Mouse (Mus musculus) regulatory T cell (primary cell): ENCODE results near the gene Eif4g3.
"Not testable (repeated sequence)": the region's sequence is repeated elsewhere in the genome, so short reads cannot be mapped to it uniquely, and the experiment has no call there.

Experiments
- in situ Hi-C: fragments of 300-600 bp; cut with MboI, MseI; formaldehyde crosslinking; loops from one replicate; pipeline ENCODE4 v1.15.1; 2025; ENCODE audit warnings: high pct_unique_total_duplicates

Gene Eif4g3

DNA sequence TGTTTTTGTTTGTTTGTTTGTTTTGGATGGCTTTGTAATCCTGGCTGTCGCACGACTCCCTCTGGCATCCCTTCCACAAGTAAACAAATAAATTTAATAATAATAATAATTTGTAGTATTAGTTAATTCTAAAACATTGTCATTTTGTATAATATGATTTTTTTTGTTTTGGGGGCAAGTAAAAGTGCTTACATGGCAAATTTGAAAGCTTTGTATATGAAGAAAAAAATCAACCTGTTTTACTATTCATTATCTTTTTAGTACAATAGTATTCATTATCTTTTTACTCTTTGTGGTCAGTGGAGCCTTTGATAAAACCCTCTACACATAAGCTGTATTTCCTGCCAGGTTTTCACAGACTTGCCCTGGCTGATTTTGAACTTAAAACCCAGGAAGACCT is 29.9 kb downstream of the Eif4g3 start:
- in situ Hi-C loops: no loop called here

DNA sequence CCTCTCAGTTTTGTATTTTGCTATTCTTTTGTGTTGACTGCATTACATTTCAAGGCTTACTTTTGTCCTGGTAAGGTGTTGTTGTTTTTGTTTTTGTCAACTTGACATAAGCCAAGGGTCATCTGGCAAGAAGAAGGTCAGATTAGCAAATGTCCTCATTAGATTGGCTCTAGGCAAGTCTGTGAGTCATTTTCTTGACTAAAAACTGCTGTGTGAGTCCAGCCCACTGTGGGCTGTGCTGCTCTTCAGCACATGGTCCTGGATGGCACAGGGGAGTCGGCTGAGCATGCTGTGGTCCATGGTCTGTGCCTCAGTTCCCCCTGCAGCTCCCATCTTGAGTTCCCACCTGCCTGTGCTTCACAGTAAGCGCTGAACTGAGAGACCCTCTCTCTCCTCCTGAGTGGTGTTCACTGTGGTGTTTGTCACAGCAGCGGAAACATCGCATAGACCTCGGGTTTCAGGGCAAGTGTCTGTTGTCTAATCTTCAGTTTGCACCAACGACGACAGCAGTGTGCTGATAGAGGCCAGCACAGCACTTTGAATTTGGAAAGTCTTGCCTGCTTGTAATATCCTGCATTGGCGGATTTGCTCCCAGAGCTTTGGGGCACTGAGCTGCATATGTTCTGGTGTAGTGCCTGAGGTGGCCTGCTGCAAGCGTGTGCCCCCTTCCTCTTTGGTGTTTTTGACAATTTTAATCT is 30.7 kb downstream of the Eif4g3 start:
- in situ Hi-C loops: no loop called here

DNA sequence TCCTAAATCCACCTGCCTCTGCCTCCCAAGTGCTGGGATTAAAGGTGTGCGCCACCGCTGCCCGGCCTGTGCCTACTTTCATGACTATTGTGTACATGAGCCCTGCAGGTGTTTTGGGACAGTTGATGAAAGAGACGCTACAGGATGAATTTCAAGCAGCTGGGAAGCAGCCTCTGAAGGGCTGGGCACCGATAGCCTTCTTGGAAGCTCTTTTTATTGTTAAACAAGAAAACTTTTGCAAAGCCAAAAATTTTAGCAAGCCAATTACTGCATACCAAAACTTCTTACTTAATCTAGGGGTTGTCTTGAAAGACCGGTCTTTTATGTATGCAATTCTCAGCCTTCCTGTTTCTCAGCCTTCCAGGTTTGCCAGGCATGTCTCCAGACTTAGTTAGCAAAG is 36.3 kb downstream of the Eif4g3 start:
- in situ Hi-C loops: no loop called here

DNA sequence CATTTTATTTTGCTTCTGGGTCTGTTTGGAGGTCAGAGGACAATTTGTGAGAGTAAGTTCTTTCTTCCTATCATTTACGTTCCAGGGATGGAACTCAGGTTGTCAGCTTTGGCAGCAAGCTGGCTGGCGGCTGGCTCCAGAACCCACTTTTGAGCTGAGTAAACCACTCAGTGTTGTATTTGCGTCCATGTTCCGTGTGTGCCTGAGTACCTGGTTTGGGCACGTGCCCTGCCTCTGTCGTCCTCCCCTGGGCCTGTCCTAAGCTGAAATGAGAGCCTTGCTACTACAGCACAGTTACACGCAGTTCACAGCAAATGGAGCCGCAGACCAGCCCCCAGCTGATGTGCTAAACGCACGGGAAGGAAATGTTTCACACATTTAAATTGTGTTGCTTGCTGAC is 39.0 kb downstream of the Eif4g3 start:
- in situ Hi-C loops: no loop called here

DNA sequence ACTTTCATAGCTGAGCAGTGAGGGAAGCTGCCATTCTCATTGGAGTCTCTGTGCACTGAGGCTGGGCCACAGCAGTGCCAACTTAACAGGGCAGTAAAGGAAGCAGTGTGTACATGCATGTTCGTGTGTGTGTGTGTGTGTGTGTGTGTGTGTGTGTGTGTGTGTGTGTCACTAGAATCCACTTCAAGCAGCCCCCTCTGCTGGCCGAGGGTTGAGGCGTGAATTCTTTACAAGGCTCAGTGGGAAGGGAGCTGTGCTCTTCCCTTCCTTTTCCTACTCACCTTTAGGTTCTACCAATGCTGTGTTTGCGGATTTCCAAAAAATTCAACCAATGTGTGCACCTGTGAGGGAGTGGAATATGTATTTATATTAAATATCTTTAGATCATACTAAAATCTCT is 41.0 kb downstream of the Eif4g3 start:
- in situ Hi-C loops: no loop called here

DNA sequence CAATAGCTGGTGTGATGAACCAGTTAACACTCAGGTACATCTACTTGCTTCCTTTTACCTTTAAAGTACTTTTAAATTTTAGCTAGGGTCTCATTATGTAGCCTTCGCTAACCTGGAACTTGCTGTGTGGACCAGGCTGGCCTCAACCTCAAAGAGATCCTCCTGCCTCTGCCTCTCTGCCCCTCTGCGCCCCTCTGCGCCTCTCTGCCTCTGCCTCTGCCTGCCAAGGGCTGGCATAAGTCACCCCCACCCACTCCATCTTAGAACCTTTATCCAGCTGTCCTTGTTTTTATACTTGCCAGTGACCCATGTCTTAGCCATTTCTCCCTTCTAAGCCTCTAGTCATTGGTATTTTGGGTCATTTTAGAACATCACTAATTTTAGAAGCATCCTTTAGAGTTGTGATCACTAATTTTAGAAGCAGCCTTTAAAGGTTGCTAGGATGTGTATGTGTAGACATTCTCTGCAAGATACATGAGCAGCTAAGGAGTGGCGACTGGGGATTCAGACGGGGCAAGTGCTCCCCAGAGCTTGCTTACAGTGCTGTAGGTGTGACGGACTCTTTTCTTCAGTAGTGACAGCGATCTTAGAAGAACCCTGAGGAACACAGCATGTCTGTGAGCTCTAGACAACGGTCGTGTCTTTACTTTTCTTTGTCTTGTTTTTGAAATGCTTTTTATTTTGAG is 42.8 kb downstream of the Eif4g3 start:
- in situ Hi-C loops: no loop called here

DNA sequence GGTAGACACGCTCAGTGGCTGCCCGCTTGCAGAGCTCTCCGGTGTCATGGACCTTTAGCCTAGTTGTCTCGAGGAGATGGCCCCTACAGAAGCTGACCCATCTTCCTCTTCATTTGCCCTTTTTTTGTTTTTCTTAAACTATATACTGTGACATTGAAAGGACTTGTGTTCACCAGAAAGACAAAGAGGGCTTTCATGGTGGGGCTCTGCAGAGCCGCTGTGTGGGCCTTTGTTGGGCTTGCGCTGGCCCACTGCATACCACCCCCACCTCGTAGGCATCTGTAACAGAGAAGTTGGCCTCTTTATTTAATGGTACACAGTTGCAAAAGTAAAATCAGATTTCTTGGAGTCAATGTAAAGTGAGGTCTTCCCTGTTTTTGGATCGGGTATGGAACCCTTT is 44.3 kb downstream of the Eif4g3 start:
- in situ Hi-C loops: no loop called here

DNA sequence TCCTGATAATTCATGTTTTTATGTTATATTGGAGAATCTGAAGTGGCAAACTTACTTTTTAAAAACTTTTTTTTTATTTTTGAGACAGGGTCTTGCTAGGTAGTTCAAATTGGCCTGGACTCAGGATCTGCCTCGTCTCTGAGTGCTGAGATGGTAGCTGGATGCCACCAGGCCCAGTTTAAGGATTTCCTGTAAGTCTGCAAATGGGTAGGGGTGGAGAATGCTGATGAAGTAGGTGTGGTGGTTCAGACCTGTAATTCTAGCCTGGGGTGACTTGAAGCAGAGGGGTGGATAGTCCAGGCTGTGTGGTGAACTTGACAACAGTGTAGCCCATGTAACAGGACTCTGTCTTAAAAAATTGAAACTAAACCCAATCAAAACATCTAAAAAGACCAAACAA is 45.1 kb downstream of the Eif4g3 start:
- in situ Hi-C loops: no loop called here

DNA sequence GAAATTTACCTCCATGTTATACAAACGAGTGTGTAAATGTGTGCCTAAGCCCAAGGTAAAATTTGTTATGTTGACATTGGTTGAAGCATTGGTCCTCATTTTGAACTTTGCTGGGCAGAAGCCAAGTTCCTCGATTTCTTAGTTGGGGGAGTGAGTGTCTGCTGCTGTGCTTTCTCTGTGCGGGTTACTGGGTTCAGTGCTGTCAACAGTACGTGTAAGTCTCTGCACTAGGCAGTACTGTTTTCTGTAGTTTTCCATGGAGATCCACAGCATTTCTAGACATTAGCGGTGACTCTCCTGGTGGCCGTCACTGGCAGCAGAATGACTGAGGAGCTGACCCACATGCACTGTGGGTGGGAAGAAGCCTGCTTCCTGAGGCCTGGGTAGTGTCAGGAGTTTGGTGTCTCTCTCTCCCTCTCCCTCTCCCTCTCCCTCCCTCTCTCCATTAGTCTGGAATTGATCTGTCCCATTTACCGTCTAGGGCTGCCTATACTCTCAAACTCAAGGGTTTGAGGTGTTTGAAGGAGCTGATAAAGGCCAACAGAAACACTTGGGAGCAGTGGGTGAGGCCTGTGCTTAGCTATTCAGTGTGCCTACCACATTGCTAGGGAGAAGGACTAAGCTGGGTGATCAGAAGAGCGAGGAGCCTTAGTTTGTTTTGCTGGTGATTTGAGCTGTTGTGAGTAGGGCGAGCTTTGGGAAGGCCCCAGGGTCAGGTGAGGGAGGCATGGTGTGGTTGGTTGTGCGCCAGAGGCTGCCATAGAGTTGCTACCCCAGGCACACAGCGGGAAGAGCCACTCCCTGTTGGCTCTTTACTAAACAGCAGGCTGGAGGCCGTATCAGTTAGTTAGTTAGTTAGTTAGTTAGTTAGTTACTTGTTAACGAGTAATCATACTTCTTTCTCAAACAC is 45.8 kb downstream of the Eif4g3 start:
- in situ Hi-C loops: no loop called here

DNA sequence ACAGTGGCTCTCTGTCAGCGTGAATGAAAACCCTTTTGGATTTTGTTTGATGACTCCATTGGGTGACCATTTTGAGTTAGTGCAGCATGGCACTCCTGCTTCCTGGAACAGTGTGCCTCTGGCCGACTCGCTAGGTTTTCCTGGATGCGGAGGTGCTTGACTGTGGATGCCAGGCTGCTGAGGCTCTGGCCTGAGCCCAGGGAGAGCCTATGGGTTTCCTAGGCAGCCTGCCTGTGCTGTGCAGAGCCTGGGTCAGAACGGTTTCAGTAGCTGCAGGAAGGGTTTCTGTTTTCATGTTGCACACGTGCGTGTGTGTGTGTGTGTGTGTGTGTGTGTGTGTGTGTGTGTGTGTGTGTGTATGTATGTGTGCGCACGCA is 46.4 kb downstream of the Eif4g3 start:
- in situ Hi-C loops: no loop called here

DNA sequence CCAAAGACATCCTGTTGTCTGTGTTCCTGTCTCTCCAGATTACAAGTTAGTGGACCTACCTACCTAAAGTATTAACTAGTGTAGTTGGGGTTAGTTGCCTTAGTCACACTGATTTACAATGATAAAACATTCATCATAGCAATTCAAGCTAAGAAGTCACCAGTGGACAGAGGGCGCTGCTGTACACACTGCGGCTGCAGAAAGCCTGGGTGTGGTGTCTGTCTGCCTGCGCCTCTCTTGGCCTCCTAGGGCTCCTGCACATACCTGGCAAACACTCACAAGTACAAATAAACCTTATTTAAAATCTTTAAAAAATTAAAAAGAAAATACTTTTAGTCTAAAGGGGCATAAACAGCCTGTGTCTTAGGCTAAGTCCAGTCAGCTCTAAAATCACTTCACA is 47.8 kb downstream of the Eif4g3 start:
- in situ Hi-C loops: no loop called here

DNA sequence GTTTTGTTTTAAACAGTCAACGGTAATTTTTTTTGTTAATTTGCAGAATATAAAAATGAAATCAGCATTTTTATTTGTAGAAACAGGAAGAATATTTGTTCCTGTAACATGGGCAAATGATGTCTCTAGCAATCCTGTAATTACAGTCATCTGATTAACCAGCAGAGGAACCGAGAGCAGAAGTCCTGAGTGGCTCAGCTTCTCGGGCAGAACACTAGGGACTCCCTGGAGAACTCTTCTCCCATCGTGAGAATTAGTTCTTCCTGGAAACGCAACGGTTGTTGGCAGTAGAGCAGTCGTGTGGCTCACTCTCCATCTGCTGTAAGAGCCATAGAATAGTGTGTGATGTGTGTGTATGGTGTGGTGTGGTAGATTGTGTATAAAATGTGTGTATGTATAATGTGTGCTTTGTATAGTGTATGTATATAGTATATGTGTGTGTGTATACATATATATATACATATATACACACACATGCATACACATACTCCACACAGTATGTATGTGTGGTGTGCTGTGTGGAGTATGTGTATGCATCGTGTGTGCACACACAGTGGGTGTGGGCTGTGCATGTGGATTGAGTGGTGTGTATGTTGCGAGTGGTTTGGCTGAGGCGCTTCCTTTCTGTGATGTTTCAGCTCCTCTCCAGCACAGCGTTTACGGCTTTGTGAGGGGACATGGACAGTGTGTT is 48.9 kb downstream of the Eif4g3 start:
- in situ Hi-C loops: no loop called here

DNA sequence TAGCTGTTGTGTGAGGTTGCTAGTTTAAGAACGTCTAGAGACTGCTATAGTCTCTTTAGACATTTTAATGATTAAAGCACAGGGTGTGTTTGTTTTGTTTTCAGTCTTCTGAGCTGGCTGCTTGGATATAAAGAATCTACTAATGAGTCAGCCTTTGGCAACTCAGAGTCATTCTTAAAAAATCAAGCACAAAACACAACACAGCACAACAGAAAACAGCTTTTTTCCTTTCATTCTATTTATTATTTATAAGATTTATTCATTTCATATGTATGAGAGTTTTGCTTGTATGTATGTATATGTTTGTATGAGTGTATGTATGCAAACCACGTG is 49.4 kb downstream of the Eif4g3 start:
- in situ Hi-C loops: no loop called here

DNA sequence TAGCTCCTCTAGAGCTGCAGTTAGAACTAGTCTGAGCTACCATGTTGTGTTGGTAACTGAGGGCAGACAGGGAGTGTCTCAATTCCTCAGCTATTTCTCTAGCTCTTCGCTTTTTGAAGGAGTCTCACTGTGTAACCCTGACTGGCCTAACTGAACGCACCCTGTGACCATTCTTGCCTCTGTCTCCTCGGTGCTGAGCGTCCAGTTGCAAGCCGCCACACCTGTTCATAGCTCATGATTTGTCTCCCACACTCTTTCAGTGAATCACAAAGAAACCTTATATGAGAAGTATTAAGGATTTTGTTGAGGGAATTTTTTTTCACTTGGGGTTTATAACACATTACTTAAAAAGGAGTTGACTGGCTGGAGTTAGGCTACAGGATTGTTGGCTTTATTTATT is 49.8 kb downstream of the Eif4g3 start:
- in situ Hi-C loops: no loop called here

DNA sequence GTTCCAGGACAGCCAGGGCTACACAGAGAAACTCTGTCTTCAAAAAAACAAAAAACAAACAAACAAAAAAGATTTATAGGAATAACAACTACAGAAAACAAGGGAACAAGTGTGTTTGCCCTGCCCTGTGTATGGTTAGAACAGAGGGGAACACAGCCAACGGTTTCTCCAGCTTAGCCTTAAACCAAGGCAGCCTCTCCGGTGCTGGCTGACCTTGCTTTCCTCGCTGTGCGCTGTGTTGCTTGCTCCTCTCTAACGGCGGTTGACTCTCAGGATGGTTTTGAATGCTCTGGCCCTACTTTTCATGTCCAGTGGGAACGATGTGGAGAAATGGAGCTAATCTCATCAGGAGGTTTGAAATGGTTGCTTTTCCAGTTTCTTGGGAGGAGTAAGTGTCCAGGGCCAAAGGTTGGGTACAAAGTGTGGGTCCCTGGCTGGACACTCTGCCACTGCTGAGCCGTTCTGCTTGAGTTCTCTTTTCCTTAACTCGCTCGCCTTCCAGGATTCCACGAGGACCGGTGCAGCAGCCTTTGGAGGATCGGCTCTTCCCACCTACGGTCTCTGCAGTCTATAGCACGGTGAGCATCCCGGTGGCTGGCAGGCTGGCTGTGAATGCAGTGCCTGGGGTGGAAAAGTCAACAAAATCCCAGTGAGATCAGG is 52.1 kb downstream of the Eif4g3 start:
- in situ Hi-C loops: no loop called here

DNA sequence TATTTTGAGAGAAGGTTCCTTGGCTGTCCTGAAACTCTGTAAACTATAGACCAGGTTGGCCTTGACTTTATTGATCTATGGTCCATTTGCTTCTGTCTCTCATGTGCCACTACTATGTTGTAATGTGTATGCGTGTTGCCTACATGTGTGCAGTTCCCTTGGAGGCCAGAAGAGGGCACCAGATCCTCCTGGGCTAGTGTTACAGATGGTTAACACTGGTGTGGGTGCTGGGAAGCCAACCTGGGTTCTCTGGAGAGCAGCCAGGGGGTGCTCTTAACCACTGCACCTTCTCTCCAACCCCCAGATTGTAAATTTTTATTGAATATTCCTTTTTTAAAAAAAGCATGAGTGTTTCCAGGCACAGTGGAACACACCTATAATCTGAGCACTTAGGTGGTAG is 53.0 kb downstream of the Eif4g3 start:
- in situ Hi-C loops: no loop called here

DNA sequence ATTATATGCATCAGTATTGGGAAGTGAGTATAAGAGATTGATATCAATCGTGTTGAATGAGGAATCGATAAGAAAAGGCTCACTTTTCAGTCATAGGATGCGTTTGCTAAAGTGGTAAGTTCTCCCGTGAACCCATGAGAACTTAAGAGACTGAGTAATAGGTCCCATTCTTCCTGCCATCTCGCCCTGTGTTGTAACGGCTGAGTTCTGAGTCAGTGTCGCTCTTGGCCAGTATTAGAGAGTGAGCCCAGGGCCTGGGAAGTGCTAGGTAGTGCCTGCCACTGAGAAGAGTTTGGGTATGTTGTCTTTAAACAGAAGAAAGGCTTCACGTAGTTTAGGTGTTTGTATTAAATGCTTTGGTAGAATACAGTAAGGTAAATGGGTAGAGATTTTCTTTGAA is 53.5 kb downstream of the Eif4g3 start:
- in situ Hi-C loops: no loop called here

DNA sequence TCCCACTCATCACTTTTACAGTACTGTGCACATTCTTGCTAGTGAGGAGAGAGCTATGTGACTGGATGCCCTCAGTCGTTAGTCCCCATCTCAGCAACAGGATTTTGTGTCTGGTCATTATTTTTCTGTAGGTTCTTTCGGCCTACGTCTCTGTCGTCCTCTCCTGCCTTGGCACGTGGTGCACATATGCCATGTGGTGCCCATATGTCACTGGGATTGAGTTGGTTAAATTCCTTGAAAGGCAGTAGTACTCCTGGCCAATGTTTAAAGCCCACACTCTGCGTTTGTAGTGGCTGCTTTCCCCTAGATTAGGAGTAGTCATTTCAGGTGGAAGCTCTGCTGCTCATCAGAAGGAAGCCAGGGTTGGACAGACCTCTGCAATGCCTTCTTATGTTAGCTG is 56.7 kb downstream of the Eif4g3 start:
- in situ Hi-C loops: no loop called here

DNA sequence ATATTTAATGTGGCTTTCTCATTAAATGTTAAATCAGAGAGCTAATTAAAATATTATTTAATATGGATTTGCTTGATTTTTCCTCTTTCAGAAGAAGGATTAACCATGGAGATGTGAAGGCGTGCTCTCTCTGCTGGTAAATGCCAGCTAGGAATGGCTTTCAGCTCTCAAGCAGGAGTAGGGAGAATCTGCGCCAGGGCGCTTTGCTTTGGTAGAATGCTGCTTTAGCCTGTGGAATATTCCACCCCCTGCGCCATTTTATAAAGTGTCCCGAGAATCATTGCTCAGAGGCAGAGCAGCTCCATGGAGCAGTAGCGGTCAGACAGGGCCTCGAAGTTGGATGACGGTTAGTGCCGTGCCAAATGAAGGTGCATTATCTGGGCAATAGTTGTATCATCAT is 58.7 kb downstream of the Eif4g3 start:
- in situ Hi-C loops: no loop called here

DNA sequence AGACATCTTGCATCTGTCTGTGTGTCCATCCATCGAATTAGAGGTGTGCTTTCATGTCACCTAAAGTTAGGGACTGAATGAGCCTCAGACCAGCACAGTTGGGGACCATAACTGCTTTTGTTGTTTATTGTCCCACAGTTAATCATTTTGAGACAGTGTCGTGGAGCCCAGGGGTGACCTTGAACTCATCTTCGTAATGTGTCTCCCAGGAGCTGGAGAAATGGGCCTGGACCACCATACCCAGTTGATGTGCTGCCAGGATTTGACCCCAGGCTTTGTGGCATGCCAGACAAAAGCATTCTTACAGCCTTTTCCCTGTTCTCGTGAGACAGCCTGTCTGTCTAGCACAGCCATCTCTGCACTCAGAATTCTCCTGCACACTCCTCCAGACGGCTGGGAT is 63.8 kb downstream of the Eif4g3 start:
- in situ Hi-C loops: no loop called here

DNA sequence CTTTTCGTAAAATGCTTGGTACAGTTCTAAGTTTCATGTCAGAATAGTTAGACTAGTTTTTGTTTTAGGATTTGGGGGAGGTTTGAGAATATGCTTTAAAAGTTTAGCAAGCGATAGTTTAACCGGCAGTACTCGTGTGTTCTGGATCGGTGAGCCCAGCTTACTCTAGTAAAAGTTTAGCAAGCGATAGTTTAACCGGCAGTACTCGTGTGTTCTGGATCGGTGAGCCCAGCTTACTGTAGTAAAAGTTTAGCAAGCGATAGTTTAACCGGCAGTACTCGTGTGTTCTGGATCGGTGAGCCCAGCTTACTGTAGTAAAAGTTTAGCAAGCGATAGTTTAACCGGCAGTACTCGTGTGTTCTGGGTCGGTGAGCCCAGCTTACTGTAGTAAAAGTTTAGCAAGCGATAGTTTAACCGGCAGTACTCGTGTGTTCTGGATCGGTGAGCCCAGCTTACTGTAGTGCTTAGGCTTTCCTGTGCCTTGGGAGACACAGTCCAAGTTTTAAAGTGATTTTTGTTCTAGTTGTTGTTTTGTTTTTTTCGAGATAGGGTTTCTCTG is 64.5 kb downstream of the Eif4g3 start:
- in situ Hi-C loops: not testable (repeated sequence)
